Mouse (Mus musculus) thymus, adult 2 months (tissue): ENCODE measurements at regions not wholly inside any gene's neighbourhood (a gene's known extent, or its start where the extent isn't known, plus 50 kb on each side); places are given as distances from the start of the nearest gene placed in this dataset.

Experiments used
- CTCF ChIP-seq: fragments of 200-500 bp; IDR thresholded peaks from 2 replicates; pipeline ENCODE4 v1.5.1; 2012; ENCODE audit warnings: mild to moderate bottlenecking, control low read depth, low read length, moderate library complexity, borderline replicate concordance; ENCODE audit not compliant: control insufficient read depth, poor library complexity, insufficient read depth; ENCODE audit errors: extremely low read depth
- POLR2A ChIP-seq: fragments of 200-500 bp; IDR thresholded peaks from 2 replicates; pipeline ENCODE4 v1.6.1; 2012; ENCODE audit warnings: mild to moderate bottlenecking, low read length, control low read depth, moderate library complexity; ENCODE audit not compliant: control insufficient read depth, poor library complexity, insufficient read depth; ENCODE audit errors: extremely low read depth

- TF ChIP-seq CTCF (no peak), POLR2A (no peak)
Measured at GRCm38 (mm10) chr2:48624040-48624439, 189.9 kb upstream of the Acvr2a start.
